Mouse (Mus musculus) mature B cell (primary cell): ENCODE measurements at regions not wholly inside any gene's neighbourhood (a gene's known extent, or its start where the extent isn't known, plus 50 kb on each side); places are given as distances from the start of the nearest gene placed in this dataset.

Source experiments
- in situ Hi-C: fragments of 300-500 bp; cut with MboI; formaldehyde crosslinking; loops from 2 replicates; pipeline ENCODE4 v1.14.3; 2019

DNA sequence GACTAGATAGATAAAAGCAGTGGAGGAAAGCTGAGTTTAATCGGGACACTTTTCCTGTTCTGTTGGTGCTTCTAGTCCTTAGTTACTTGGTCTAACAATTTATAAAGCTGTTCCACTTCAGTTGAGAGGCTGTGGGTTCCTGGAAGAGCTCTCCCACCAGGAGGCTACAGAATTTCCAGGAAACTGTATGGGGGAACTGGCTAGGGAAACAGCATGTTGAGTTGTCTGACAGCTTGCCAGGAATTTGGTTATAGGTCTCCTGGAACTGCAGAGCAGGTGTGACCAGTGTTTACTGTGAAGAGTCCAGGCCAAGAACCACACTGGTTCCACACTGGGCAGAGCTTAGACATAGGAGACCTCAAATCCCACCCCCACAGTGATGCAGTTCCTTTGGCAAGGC is 65.0 kb upstream of the Pik3cg start:
- in situ Hi-C loops: no loop called here

DNA sequence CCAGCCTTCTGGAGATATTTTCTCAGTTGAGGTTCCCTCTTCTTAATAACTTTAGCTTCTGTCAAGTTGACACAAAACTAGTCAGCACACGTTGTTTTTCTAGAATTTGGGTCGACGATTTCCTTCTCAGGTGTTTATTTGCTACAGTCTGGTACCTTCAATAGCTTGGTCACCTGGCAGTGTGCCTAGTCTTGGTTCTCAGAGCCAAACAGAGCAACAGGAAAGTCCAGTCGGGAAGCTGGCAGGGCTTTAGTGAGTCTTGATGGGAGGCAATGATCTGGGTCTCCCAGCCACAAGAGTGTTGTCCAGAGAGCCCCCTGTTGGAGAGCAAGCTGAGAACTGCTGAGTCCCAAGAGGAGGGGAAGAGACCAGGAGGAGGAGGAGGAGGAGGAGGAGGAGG is 71.4 kb upstream of the Pik3cg start:
- in situ Hi-C loops: no loop called here

DNA sequence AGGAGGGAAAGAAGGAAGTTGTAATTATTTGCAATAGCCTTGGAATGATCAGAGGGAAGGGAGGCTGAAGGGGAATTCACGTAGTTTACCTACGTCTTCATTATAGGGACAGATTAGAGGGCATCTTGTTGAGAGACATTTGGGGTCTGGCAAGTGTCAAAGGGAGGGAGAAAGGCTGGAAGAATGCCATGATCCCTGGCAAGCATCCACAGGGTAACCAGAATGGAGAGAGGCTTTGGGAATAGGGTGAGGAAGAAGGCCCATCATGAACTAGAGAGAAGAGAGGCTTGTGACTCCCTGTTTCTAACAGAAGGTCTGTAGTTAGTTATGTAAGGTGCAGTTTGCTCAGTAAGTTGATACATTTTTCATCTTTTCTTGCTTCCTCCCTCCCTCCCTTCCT is 71.8 kb upstream of the Pik3cg start:
- in situ Hi-C loops: no loop called here

DNA sequence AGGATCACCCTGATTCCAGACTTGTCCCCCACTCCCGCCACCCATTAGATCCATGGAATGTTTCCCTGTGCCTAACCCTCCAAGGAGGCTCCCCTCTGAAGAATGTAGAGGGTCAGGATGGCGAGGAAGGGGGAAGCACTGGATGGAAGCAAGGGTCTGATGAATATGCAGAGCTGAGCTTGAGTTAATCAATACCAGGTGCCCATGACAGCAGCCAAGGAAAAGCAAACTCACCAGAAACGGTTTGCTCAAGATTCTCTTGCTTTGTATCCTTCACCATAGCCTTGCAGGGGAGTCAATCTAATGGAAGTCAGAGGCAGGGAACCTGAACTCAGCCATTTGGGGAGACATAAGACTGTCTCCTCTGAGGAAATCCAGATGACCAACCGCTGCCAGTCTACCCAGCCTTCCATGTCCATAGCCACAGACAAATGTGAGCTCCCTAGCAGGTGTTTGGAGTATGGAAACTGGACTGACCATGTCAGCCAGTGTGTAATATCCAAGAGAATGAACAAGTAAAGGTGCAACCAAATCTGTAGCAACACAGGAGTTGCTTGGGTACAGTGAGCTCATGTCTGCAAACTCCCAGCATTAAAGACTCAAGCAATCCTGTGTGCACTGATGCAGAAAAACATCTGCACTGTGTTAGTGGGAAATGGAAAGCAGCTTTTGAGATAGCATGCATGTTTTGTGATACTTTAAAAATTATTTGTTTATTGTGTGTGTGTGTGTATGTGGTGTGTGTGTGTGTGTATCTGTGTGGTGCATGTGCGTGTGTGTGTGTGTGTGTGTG is 74.1 kb upstream of the Pik3cg start:
- in situ Hi-C loops: no loop called here

DNA sequence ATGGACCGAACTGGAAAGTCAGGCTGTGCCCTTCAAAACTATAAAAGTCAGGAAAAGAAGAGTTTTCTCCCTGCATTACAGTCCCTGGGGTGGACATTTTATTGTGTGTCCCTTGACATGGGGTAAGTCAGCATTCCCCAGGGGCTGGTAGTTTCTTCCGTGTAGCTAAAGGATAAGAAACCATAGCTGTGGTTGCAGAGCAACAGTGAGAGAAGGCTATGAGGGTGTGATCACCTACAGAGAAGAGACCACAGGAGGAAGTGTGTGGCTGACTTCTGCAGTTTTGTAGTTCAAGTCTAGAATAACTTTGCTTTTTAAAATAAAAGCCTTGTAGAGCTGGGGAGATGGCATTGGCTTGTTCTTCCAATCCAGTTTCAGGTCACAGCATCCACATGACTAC is 76.6 kb upstream of the Pik3cg start:
- in situ Hi-C loops: no loop called here

DNA sequence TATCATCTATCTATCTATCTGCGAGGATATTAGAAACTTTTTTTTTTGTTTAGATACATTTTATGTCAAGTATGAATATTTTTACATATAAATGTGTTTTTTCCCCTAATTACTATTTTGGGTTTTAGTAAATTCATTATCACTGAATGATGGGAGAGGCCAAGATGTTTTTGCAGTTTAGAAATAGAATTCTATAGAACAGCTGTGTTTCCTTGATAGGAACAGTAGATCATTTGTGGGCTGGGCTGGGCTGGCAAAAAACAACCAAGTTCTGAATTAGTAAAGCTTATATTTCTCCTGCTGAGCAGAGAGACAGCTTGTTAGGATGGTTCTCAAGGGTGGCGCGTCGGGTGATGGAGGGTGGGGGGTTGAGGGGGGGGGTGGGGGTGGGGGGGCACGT is 78.2 kb upstream of the Pik3cg start:
- in situ Hi-C loops: no loop called here

DNA sequence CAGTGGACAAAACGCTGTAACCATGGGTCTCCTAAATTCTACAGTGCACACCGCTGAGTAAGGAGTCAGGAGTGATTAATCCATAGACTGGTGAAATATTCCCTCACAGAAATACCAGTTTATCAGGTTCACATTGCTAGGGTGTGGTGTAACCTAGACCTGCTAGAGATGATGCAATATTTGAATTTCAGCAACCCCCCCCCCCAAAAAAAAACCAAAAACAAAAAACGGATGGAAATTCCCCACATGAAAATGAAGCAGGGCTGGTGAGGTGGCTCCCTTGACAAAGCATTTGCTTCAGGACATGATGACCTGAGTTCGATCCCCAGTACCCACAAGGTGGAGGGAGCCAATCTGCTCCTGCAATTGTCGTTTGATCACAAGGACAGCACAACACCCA is 82.7 kb upstream of the Pik3cg start:
- in situ Hi-C loops: loop anchor here (5.0 kb wide), 1 partner anchor 86 kb away; the partner anchor contains the start of gene Ccdc71l

DNA sequence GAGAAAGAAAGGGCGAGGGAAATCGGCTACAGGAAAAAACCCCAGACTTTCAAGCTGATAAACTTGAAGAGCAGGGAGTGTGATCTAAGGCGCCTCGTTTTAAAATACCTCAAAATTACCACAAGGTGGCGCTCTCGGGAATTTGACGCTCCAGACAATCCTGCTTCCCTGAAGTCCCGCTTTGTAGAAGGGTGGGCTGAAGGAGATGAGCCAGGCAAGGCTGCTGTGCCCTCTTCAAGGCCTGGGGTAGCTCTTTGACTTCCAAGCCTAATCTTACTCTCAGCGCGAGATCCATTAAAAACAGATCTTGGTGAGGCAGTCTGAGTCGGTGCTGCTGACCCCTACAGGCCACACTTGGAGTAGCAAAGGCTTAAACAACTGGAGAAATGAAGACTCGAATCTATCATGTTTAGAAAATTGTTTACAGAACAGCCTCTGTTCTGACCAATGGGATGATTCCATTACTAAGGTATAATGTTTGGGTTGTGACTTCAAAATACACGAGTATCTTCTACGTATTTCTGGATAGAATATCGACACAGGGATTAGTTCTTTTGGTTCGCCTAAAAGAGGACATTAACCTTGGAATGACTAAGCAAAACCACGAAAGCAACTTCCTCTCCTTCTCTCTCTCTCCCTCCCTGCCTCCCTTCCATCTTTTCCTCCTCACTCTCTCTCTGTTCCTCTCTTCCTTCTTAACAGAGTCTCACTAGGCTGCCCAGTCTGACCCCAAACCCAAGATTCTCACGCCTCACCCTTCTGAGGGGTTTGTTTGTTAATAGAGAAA is 83.7 kb upstream of the Pik3cg start:
- in situ Hi-C loops: loop anchor here (5.0 kb wide), 1 partner anchor 85 kb away; the partner anchor contains the start of gene Ccdc71l

DNA sequence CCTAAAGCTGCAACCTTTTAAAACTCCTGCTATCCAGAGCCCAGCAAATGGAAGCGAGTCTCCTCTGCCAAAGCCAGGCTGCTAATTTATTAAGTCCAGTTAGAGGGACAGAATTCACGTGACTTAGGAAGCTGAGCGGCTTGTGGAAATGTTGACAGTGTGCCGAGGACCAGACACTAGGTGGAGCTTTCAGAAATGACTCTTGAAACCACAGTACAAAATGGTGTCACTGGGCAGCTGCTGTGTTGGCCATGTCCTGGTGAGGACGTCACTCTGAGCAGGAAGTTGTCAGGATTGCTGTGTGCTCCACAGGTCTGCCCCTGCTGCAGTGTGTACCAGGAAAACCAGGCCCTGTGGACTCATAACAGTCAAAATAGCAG is 84.3 kb upstream of the Pik3cg start:
- in situ Hi-C loops: loop anchor here (5.0 kb wide), 1 partner anchor 85 kb away; the partner anchor contains the start of gene Ccdc71l

DNA sequence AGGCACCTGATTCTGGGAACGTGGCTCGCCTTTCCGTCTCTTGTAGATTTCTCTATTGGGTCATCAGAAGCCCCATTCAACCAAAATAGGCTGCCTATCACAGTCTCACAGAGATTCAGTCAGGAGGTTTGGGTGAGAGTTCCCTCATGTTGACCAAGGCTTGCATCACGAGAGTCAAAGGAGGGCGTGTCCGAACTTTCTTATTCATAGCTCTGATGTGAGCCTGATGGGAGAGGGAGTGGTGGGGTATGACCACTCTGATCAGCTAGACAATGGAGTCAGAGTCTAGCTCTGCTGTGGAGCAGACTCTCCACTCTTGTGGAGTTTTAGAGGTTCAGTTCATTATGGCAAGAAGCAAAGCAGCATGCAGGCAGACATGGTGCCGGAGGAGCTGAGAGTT is 81.1 kb upstream of the Ccdc71l start:
- in situ Hi-C loops: no loop called here

DNA sequence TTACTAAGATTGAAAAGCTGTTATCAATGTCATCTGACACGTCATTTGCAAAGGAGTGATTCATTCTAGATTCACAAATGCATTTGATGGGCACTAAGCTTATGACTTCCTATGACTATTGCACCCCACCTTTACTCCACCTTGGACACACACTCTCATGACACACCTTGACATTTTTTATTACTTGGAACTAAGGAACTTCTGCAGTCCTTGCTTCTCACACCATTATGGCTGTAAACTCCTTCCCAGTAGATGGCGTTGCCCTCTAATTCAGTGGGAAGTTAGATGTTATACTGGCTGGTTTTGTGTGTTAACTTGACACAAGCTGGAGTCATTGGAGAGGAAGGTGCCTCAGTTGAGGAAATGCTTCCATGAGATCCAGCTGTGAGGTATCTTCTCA is 78.8 kb upstream of the Ccdc71l start:
- in situ Hi-C loops: no loop called here

DNA sequence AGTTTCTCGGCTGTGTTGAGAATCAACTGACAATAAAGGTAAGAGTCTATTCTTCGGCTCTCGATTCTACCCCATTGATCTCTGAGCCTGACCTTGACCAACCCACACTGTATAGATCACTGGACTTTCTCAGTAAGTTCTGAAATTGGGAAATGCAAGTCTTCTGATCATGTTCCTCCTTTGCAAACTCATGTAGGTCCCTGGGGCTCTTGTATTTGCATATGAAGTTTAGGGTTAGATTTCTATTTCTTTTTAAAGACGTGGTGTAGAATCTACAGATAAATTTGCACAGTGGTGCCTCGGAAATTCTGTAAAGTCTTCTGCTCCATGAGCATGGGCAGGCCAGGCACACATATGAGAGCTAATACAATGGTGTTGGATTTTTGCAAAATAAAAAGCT is 72.8 kb upstream of the Ccdc71l start:
- in situ Hi-C loops: no loop called here

DNA sequence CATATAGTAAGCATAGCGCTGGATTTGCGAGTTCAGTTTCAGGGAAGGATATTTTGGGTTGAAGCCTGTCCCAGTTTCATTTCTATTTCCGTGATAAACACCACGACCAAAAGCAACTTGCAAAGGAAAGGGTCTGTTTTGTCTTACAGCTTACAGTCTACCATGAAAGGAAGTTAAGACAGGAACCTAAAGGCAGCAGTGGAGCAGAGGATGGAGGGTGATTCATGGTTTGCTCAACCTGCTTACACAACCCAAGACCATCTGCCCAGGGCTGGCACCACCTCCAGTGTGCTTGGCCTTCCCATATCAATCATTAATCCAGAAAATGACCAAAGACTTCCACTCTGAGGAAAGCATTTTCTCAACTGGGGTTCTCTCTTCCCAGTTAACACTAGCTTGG is 72.2 kb upstream of the Ccdc71l start:
- in situ Hi-C loops: no loop called here

DNA sequence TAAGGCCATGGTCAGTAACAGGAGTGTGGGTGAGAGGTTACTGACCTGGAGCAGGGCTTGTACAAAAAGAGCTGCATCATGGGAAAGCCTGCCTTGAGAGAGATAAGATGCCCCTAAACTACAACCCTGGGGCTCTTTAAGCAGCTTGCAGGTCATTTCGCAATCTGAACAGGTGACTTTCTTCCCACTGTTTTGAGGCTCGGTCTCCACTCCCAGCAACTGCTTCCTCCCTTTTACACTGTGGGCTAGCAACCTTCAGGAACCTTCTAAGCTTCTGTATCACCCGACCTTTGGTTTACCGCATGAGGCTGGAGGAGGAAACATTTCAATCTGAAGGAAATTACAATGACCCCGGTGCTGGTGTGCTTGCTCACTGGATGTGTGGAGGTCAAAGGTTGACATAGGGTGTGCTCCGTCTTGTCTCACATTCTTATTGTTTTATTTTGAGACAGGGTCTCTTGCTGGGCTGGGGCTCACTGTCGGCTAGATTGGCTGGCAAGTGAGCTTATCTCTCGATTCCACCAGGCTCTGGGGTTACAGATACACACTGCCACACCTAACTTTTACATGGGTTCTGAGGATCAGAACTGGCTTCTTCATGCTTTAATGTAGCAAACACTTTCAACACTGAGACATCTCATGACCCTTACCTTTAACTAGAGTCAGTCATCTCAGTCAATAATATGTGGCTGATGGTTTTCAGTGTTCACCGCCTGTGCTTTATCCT is 71.1 kb upstream of the Ccdc71l start:
- in situ Hi-C loops: no loop called here

DNA sequence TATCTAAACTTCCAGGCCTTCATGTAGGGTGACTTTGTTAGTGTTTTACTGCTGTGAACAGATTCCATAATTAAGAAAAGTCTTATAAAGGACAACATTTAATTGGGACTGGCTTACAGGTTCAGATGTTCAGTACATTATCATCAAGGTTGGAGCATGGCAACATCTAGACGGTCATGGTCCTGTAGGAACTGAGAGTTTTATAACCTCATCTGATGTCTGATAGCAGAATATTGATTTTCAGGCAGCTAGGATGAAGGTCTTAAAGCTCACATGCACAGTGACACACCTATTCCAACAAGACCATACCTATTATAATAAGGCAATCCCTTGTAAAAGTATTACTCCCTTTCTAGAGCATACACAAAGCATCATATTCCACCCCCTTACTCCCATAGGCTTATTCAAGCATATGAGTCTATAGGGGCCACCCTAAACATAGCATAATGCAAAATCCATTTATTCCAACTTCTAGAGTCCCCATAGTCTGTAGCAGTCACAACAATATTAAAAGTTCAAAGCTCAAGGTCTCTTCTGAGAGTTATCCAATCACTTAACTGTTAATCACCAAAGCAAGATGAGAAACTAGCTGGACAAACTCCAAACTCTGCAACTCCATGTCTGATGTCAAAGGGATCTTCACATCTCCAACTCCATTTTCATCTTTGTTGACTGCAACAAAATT is 63.3 kb upstream of the Ccdc71l start:
- in situ Hi-C loops: no loop called here
